Mouse (Mus musculus): Measurements from ENCODE around the gene Fam169b.

DNA sequence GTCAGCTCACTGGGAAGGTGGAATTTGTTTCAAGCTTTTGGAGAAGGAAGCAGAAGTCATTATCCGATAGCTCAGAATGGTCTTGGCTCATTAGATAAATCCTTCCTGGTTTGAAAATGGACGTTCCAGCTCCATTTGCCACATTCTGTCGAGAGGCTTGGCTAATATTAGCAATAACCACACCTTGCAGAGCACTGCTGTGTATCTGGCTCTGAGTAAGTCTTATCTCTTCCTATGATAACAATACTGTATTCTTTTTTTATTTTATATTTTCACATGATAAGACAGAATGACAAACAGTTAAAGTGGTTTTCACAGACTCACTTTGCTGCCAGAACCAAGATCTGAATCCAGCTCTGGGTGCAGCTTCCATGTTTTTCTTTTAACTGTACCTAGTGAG is 113.1 kb downstream of the Fam169b start:
- TF ChIP-seq CTCF (conservative IDR thresholded peaks at IDR 0.05; ENCODE audit: low read length) (no peak), POU5F1 (IDR thresholded peaks at IDR 0.05; ENCODE audit: borderline replicate concordance, low read length) (no peak)
